Mouse (Mus musculus) forebrain, embryonic 15.5 days (tissue): ENCODE data around the gene Gm10197. TPM values are rescaled to one million over a fixed set of nuclear protein-coding genes. Genes with fewer than 3 reads are reported as not detected.
A peak's percentile ranks its signal among the peaks of the same experiment; 100 is the strongest.

ENCODE experiments used
- ATAC-seq: fragments of 200-750 bp; cut with Nextera tagmentation; replicated peaks from 2 replicates; pipeline ENCODE4 v1.8.0; 2017; ENCODE audit warnings: mild to moderate bottlenecking, moderate TSS enrichment, moderate library complexity
- H3K27ac ChIP-seq: fragments of 300-500 bp; sonication (generic); replicated peaks from 2 replicates; pipeline ENCODE4 v1.5.1; 2015; ENCODE audit warnings: mild to moderate bottlenecking, inconsistent platforms
- H3K27me3 ChIP-seq: fragments of 300-500 bp; sonication (generic); 2 replicates; pipeline ENCODE4 v1.6.1; 2015; ENCODE audit warnings: inconsistent platforms
- H3K36me3 ChIP-seq: fragments of 300-500 bp; sonication (generic); 2 replicates; pipeline ENCODE4 v1.6.1; 2015; ENCODE audit warnings: mild to moderate bottlenecking, inconsistent platforms
- H3K4me1 ChIP-seq: fragments of 300-500 bp; sonication (generic); 2 replicates; pipeline ENCODE4 v1.6.1; 2015; ENCODE audit warnings: inconsistent platforms
- H3K4me2 ChIP-seq: fragments of 300-500 bp; sonication (generic); replicated peaks from 2 replicates; pipeline ENCODE4 v1.6.1; 2015; ENCODE audit warnings: mild to moderate bottlenecking, inconsistent platforms
- H3K4me3 ChIP-seq: fragments of 300-500 bp; sonication (generic); 2 replicates; pipeline ENCODE4 v1.5.1; 2015; ENCODE audit warnings: mild to moderate bottlenecking, inconsistent platforms
- H3K9ac ChIP-seq: fragments of 300-500 bp; sonication (generic); replicated peaks from 2 replicates; pipeline ENCODE4 v1.6.1; 2015; ENCODE audit warnings: mild to moderate bottlenecking, inconsistent platforms
- H3K9me3 ChIP-seq: fragments of 300-500 bp; sonication (generic); 2 replicates; pipeline ENCODE4 v1.6.1; 2016; ENCODE audit warnings: inconsistent platforms
- WGBS: fragments of 180-500 bp; shearing (Covaris S2); methylation state at CpG from one replicate; pipeline ENCODE4 v1.1.7; 2015; ENCODE audit warnings: mixed read lengths; 5-methylcytosine and 5-hydroxymethylcytosine counted together
- polyA plus RNA-seq: library from polyadenylated mRNA; unstranded; fragments of >200 nt; fragmentation: Nextera tagmentation; extraction: Ambion mirVana; gene quantifications from 2 replicates; pipeline ENCODE4 v1.2.1, GENCODE M21; 2015

The Gm10197 gene
- polyA plus RNA-seq, result not detected in 2 replicates

- Histone ChIP-seq H3K27me3 (no peaks in the 10 kb centered on the region), H3K4me3 (no peak within 1 kb of the TSS), H3K36me3 (peaks cover 53% of the 10 kb centered on the region), H3K4me1 (no peaks in the 10 kb centered on the region), H3K9ac (no peak within 1 kb of the TSS), H3K27ac (no peak within 1 kb of the TSS), H3K4me2 (no peak within 1 kb of the TSS), H3K9me3 (no peaks in the 10 kb centered on the region)
- 91% methylated on average over 13 of the region's 13 CpGs for WGBS
- no peak for ATAC-seq
These were observed at the start of gene Gm10197 for GRCm38 (mm10) chr19:53371666-53372065. Gene Gm10197 (minus strand): TSS chr19:53371766.

- no peak overlapping the region; the same call in 1 of the 2 replicates for H3K27ac ChIP-seq
- no peaks in the 10 kb centered on the region for H3K27me3 ChIP-seq
- peak; percentile 97 for ATAC-seq
- H3K9ac ChIP-seq, result peak overlapping the region; percentile 36
- H3K4me3 ChIP-seq, result peak overlapping the region; percentile 41
- no peaks in the 10 kb centered on the region for H3K36me3 ChIP-seq
- H3K4me2 ChIP-seq, result peak overlapping the region; percentile 73
- under 1% methylated on average over 19 of the region's 19 CpGs for WGBS
- no peaks in the 10 kb centered on the region for H3K9me3 ChIP-seq
- H3K4me1 ChIP-seq, result peaks cover 13% of the 10 kb centered on the region
These were observed 49.5 kb upstream of the Gm10197 start for GRCm38 (mm10) chr19:53420924-53421582.

- Histone ChIP-seq H3K4me1 (peaks cover 13% of the 10 kb centered on the region), H3K27me3 (no peaks in the 10 kb centered on the region), H3K36me3 (no peaks in the 10 kb centered on the region), H3K4me3 (no peak overlapping the region), H3K9me3 (no peaks in the 10 kb centered on the region), H3K27ac (no peak overlapping the region), H3K9ac (no peak overlapping the region), H3K4me2 (no peak overlapping the region)
- WGBS, result 53% methylated on average over 5 of the region's 5 CpGs
- no peak for ATAC-seq
These were observed 48.3 kb upstream of the Gm10197 start for GRCm38 (mm10) chr19:53419834-53420233.

- ATAC-seq, result no peak
- 86% methylated on average over 17 of the region's 17 CpGs for WGBS
- H3K36me3 ChIP-seq, result no peaks in the 10 kb centered on the region
These were observed 43.6 kb upstream of the Gm10197 start for GRCm38 (mm10) chr19:53415198-53415597.

GRCm38 (mm10) chr19:53414650-53415049, 43.1 kb upstream of the Gm10197 start:
- H3K4me3 ChIP-seq, result no peak overlapping the region
- ATAC-seq, result no peak
- no peak overlapping the region for H3K4me2 ChIP-seq
- no peak overlapping the region for H3K27ac ChIP-seq
- no peaks in the 10 kb centered on the region for H3K27me3 ChIP-seq
- 0 out of 2 replicates have a peak, but pooled peaks cover 4% of the 10 kb centered on the region for H3K4me1 ChIP-seq
- H3K36me3 ChIP-seq, result no peaks in the 10 kb centered on the region
- no peak overlapping the region for H3K9ac ChIP-seq
- H3K9me3 ChIP-seq, result no peaks in the 10 kb centered on the region
- 91% methylated on average over 11 of the region's 11 CpGs for WGBS

More at GRCm38 (mm10) chr19:53415198-53415597, 43.6 kb upstream of the Gm10197 start:
- Histone ChIP-seq H3K9me3 (no peaks in the 10 kb centered on the region), H3K9ac (no peak overlapping the region), H3K4me2 (no peak overlapping the region), H3K27ac (no peak overlapping the region), H3K27me3 (no peaks in the 10 kb centered on the region), H3K4me3 (no peak overlapping the region), H3K4me1 (0 out of 2 replicates have a peak, but pooled peaks cover 4% of the 10 kb centered on the region)

GRCm38 (mm10) chr19:53413617-53414380, 42.2 kb upstream of the Gm10197 start:
- H3K27ac ChIP-seq, result no peak overlapping the region
- H3K9ac ChIP-seq, result no peak overlapping the region
- H3K4me1 ChIP-seq, result 0 out of 2 replicates have a peak, but pooled peaks cover 4% of the 10 kb centered on the region
- H3K36me3 ChIP-seq, result no peaks in the 10 kb centered on the region
- H3K27me3 ChIP-seq, result no peaks in the 10 kb centered on the region
- H3K9me3 ChIP-seq, result no peaks in the 10 kb centered on the region
- no peak overlapping the region for H3K4me2 ChIP-seq
- WGBS, result 92% methylated on average over 14 of the region's 15 CpGs
- H3K4me3 ChIP-seq, result no peak overlapping the region
- no peak for ATAC-seq

GRCm38 (mm10) chr19:53412149-53412848, 40.7 kb upstream of the Gm10197 start:
- WGBS, result 13% methylated on average over 6 of the region's 6 CpGs
- Histone ChIP-seq H3K4me2 (no peak overlapping the region), H3K36me3 (no peaks in the 10 kb centered on the region), H3K27me3 (no peaks in the 10 kb centered on the region), H3K27ac (no peak overlapping the region), H3K9me3 (no peaks in the 10 kb centered on the region), H3K4me3 (no peak overlapping the region), H3K9ac (no peak overlapping the region), H3K4me1 (0 out of 2 replicates have a peak, but pooled peaks cover 4% of the 10 kb centered on the region)
- no peak for ATAC-seq

GRCm38 (mm10) chr19:53409663-53410307, 38.2 kb upstream of the Gm10197 start:
- no peak overlapping the region for H3K4me3 ChIP-seq
- no peaks in the 10 kb centered on the region for H3K9me3 ChIP-seq
- no peaks in the 10 kb centered on the region for H3K36me3 ChIP-seq
- no peak overlapping the region for H3K9ac ChIP-seq
- H3K27me3 ChIP-seq, result no peaks in the 10 kb centered on the region
- H3K4me1 ChIP-seq, result 0 out of 2 replicates have a peak, but pooled peaks cover 4% of the 10 kb centered on the region
- H3K27ac ChIP-seq, result no peak overlapping the region
- ATAC-seq, result no peak
- H3K4me2 ChIP-seq, result no peak overlapping the region
- WGBS, result 64% methylated on average over 17 of the region's 17 CpGs

- Histone ChIP-seq H3K9ac (no peak overlapping the region), H3K4me2 (no peak overlapping the region), H3K9me3 (no peaks in the 10 kb centered on the region), H3K4me1 (0 out of 2 replicates have a peak, but pooled peaks cover 4% of the 10 kb centered on the region), H3K27me3 (no peaks in the 10 kb centered on the region), H3K4me3 (no peak overlapping the region), H3K36me3 (no peaks in the 10 kb centered on the region), H3K27ac (no peak overlapping the region)
- 90% methylated on average over 8 of the region's 8 CpGs for WGBS
- ATAC-seq, result no peak
These were observed 36.8 kb upstream of the Gm10197 start for GRCm38 (mm10) chr19:53408398-53408797.

GRCm38 (mm10) chr19:53407350-53407749, 35.8 kb upstream of the Gm10197 start:
- Histone ChIP-seq H3K9me3 (no peaks in the 10 kb centered on the region), H3K27ac (no peak overlapping the region), H3K4me2 (no peak overlapping the region), H3K4me1 (0 out of 2 replicates have a peak, but pooled peaks cover 2% of the 10 kb centered on the region), H3K9ac (no peak overlapping the region), H3K4me3 (no peak overlapping the region), H3K36me3 (no peaks in the 10 kb centered on the region), H3K27me3 (no peaks in the 10 kb centered on the region)
- WGBS, result 93% methylated on average over 2 of the region's 2 CpGs
- no peak for ATAC-seq

- H3K4me3 ChIP-seq, result no peak overlapping the region
- no peak for ATAC-seq
- no peaks in the 10 kb centered on the region for H3K9me3 ChIP-seq
- WGBS, result 73% methylated on average over 2 of the region's 2 CpGs
- H3K36me3 ChIP-seq, result no peaks in the 10 kb centered on the region
- H3K27ac ChIP-seq, result no peak overlapping the region
- H3K4me2 ChIP-seq, result no peak overlapping the region
- H3K9ac ChIP-seq, result no peak overlapping the region
- H3K4me1 ChIP-seq, result no peaks in the 10 kb centered on the region
- H3K27me3 ChIP-seq, result no peaks in the 10 kb centered on the region
These were observed 34.2 kb upstream of the Gm10197 start for GRCm38 (mm10) chr19:53405810-53406209.
